ENCODE assay signal across 9 mouse cellular contexts in genomic region chr4:4717763-4718347, GRCm38 (mm10).
DNase-seq lines count a peak whose midpoint lies in the region; ATAC-seq and TF ChIP-seq lines count a peak whose summit lies in the region.
"Had no signal": no experiment of that assay in that cellular context is flagged by ENCODE, and none has a peak within 500 bp of the region (broad histone marks: within the 10 kb centered on the region; RNA-seq: fewer than 3 reads in every experiment).

No protein-coding gene starts in this region.

- peak; percentile 41 for TF ChIP-seq CTCF in heart, postnatal 0 days (IDR thresholded peaks at IDR 0.05; ENCODE audit: low read depth)

- intact Hi-C loops in heart, postnatal 25 days (cut with DNase I): loop anchor here (5.0 kb wide), 2 partner anchors 576 to 741 kb away; no protein-coding TSS in a partner anchor

- H3K9me3 ChIP-seq in heart, postnatal 0 days (replicated peaks; ENCODE audit: control insufficient read depth, low read length): no peaks in the 10 kb centered on the region
- no peaks in the 10 kb centered on the region for H3K9me3 ChIP-seq in midbrain, embryonic 14.5 days (ENCODE audit: control insufficient read depth, low read length)
- H3K9me3 ChIP-seq in midbrain, embryonic 11.5 days (ENCODE audit: control insufficient read depth, low read length): no peaks in the 10 kb centered on the region
- no peaks in the 10 kb centered on the region for H3K9me3 ChIP-seq in intestine, embryonic 16.5 days (ENCODE audit: control insufficient read depth, low read length)
- H3K9me3 ChIP-seq: embryonic facial prominence, embryonic 13.5 days had no signal

- H3K4me3 ChIP-seq in heart, postnatal 0 days (ENCODE audit: low read depth, low read length): no peak overlapping the region
- H3K4me3 ChIP-seq in midbrain, embryonic 14.5 days (replicated peaks; ENCODE audit: low read depth, low read length): no peak overlapping the region
- H3K4me3 ChIP-seq in midbrain, embryonic 11.5 days (ENCODE audit: low read depth, low read length): no peak overlapping the region
- no peak overlapping the region for H3K4me3 ChIP-seq in intestine, embryonic 16.5 days (ENCODE audit: low read length)
- H3K4me3 ChIP-seq: embryonic facial prominence, embryonic 13.5 days had no signal

- no peaks in the 10 kb centered on the region for H3K4me1 ChIP-seq in heart, postnatal 0 days (ENCODE audit: control insufficient read depth, insufficient read depth)
- H3K4me1 ChIP-seq in midbrain, embryonic 14.5 days (ENCODE audit: control insufficient read depth, insufficient read depth, low read length): no peaks in the 10 kb centered on the region
- H3K4me1 ChIP-seq in midbrain, embryonic 11.5 days (ENCODE audit: control insufficient read depth, insufficient read depth, low read length): no peaks in the 10 kb centered on the region
- H3K4me1 ChIP-seq in intestine, embryonic 16.5 days (ENCODE audit: control insufficient read depth, insufficient read depth, low read length): no peaks in the 10 kb centered on the region
- H3K4me1 ChIP-seq: embryonic facial prominence, embryonic 13.5 days had no signal

- H3K27me3 ChIP-seq in heart, postnatal 0 days (ENCODE audit: control insufficient read depth, insufficient read depth, low read length): no peaks in the 10 kb centered on the region
- no peaks in the 10 kb centered on the region for H3K27me3 ChIP-seq in midbrain, embryonic 14.5 days (ENCODE audit: control insufficient read depth, insufficient read depth, low read length)
- H3K27me3 ChIP-seq in midbrain, embryonic 11.5 days (ENCODE audit: control insufficient read depth, insufficient read depth, low read length): no peaks in the 10 kb centered on the region
- no peaks in the 10 kb centered on the region for H3K27me3 ChIP-seq in intestine, embryonic 16.5 days (replicated peaks; ENCODE audit: control insufficient read depth, insufficient read depth, low read length)
- H3K27me3 ChIP-seq: embryonic facial prominence, embryonic 13.5 days had no signal

- ATAC-seq in heart, postnatal 0 days (ENCODE audit: insufficient read depth, low read depth): no peak
- ATAC-seq in midbrain, embryonic 14.5 days (ENCODE audit: low FRiP score, low TSS enrichment): no peak
- ATAC-seq in midbrain, embryonic 11.5 days (ENCODE audit: low FRiP score): no peak
- no peak for ATAC-seq in intestine, embryonic 16.5 days
- ATAC-seq in inflammation-experienced regulatory T-cells, adult 6 months: no peak

- no peak overlapping the region for H3K4me2 ChIP-seq in heart, postnatal 0 days (ENCODE audit: low read depth, low read length)
- H3K4me2 ChIP-seq in midbrain, embryonic 14.5 days (ENCODE audit: low read length): no peak overlapping the region
- H3K4me2 ChIP-seq in midbrain, embryonic 11.5 days: no peak overlapping the region
- H3K4me2 ChIP-seq in intestine, embryonic 16.5 days (ENCODE audit: low read depth, low read length): no peak overlapping the region
- H3K4me2 ChIP-seq: embryonic facial prominence, embryonic 13.5 days had no signal

- H3K36me3 ChIP-seq in heart, postnatal 0 days (replicated peaks; ENCODE audit: control insufficient read depth, insufficient read depth, low read length): no peaks in the 10 kb centered on the region
- no peaks in the 10 kb centered on the region for H3K36me3 ChIP-seq in midbrain, embryonic 14.5 days (ENCODE audit: control insufficient read depth, insufficient read depth, low read length)
- no peaks in the 10 kb centered on the region for H3K36me3 ChIP-seq in midbrain, embryonic 11.5 days (ENCODE audit: control insufficient read depth, insufficient read depth, low read length)
- no peaks in the 10 kb centered on the region for H3K36me3 ChIP-seq in intestine, embryonic 16.5 days (ENCODE audit: control insufficient read depth, insufficient read depth, low read length)
- H3K36me3 ChIP-seq: embryonic facial prominence, embryonic 13.5 days had no signal

- no peak overlapping the region for H3K27ac ChIP-seq in heart, postnatal 0 days (ENCODE audit: low read depth)
- H3K27ac ChIP-seq in midbrain, embryonic 14.5 days (replicated peaks; ENCODE audit: low read depth, low read length): no peak overlapping the region
- H3K27ac ChIP-seq in midbrain, embryonic 11.5 days (ENCODE audit: low read depth, low read length): no peak overlapping the region
- H3K27ac ChIP-seq in intestine, embryonic 16.5 days (ENCODE audit: low read length): no peak overlapping the region
- H3K27ac ChIP-seq: embryonic facial prominence, embryonic 13.5 days had no signal

- DNase-seq in heart, postnatal 0 days (ENCODE audit: low spot score): no peak
- no peak for DNase-seq in heart, postnatal 25 days (ENCODE audit: low spot score)
- peak; percentile 71 for DNase-seq in midbrain, embryonic 14.5 days
- DNase-seq in midbrain, embryonic 11.5 days (ENCODE audit: low spot score, missing footprints): no peak
- peak; percentile 42 for DNase-seq in fibroblast of lung, adult 2 months (ENCODE audit: low read depth)
- peak; percentile 14 for DNase-seq in right cerebral cortex, postnatal 14 days

- H3K9ac ChIP-seq in heart, postnatal 0 days (replicated peaks; ENCODE audit: low read depth, low read length): no peak overlapping the region
- H3K9ac ChIP-seq in midbrain, embryonic 14.5 days (replicated peaks; ENCODE audit: low read length): no peak overlapping the region
- no peak overlapping the region for H3K9ac ChIP-seq in midbrain, embryonic 11.5 days (ENCODE audit: low read length)
- no peak overlapping the region for H3K9ac ChIP-seq in intestine, embryonic 16.5 days (ENCODE audit: low read depth, low read length)
- H3K9ac ChIP-seq: embryonic facial prominence, embryonic 13.5 days had no signal

- TF ChIP-seq EP300 in heart, postnatal 0 days (IDR thresholded peaks at IDR 0.05; ENCODE audit: low read depth): no peak

- 41% methylated on average over 4 of the region's 4 CpGs for WGBS in heart, postnatal 0 days
- 76% methylated on average over 4 of the region's 4 CpGs for WGBS in midbrain, embryonic 14.5 days
- WGBS in midbrain, embryonic 11.5 days: 69% methylated on average over 4 of the region's 4 CpGs
- 49% methylated on average over 4 of the region's 4 CpGs for WGBS in intestine, embryonic 16.5 days

Comparison
In these comparisons a context has a peak if more than half of its experiments do, and no peak if none do; other contexts are left out.
1. DNase-seq: peak in midbrain, embryonic 14.5 days (single experiment), fibroblast of lung, adult 2 months (single experiment) and right cerebral cortex, postnatal 14 days (single experiment); none in heart, postnatal 0 days (single experiment), heart, postnatal 25 days (single experiment) and midbrain, embryonic 11.5 days (single experiment).